Mouse (Mus musculus) cerebellum, postnatal 36 days (tissue): ENCODE data around the gene Tmem123.

ENCODE experiments used
- DNase-seq, 2 experiments: peaks; one replicate each; pipeline ENCODE4 v3.0.0; 2021 to 2022; ENCODE audit warnings: mixed read lengths in 2 of 2

Gene Tmem123

DNA sequence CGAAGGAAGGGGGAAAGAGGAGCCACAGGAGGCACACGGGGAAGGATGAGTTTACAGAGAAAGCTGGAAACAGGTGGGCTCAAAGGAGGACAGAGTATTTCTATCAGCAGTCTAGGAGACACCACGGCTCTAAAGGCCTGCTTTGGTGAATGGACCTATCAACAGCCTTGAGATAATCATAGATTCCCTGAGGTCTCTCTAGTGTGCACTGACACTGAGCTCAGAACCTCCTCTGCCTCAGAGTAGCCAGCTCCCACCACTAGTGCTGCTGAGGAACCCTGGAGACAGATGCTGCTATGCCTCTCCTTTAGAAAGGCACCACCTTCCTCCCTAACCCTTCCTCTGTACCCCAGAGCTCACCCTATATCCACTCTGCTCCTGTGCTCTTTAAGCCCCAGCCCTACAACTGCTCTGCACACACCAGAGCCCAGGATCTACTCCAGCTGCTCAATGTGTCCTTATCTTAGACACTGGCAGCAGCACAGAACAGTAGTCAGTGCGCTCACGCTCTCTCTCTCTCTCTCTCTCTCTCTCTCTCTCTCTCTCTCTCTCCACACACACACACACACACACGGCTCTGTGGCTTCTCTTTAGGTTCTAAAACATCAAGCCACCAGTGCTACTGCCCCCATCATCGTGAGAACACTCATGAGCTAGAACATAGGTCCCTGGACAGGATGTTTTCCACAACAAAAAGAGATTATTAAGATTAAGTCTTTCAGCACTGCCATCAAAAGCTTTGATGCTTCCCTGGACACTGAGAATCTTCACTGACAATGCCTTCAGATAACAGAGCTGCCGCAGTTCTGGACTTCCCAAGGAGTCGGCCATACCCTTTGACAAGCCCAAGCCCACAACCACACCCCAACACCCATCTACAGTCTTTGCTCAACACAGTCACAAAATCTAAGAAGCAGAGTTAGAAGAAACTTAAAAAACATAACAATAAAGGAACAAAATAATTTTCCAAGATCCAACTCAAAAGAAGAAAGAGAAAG, 66.0 kb downstream of the Tmem123 start:
- no peak for DNase-seq

DNA sequence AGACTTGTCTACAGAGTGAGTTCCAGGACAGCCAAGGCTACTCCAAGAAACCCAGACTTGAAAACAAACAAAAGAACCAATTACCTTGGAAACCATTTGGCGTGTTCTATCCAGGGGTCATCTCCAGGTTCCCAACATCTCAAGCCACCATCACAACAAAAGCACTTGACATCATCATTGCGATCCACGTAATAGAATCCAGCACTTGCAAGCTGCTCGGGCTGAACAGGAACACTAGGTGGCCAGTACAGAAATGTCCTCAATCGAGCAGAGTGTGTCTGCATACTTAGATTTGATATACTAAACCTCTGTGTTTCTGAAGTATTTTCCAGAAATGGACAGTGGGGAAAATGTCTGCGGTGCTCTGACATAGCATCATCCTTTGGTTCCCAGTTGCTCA, 69.6 kb downstream of the Tmem123 start:
- no peak for DNase-seq

DNA sequence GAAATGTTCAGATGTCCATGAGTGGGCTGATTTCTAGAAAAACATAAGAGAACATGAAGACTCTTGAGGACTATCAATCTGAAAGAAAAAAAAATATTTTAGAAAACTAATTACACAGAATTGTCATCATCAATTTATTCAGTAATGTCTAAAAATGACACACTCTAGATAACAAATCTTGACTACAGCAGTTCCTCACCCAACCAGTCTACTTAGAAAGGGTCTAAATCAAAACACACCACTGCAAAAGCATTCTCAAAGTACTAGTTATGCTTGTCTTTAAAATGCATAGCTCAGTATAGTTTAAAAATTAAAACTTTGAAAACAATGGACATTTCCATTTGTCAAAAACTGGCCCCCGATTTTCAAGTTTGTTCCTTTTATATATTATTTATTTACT, 71.5 kb downstream of the Tmem123 start:
- no peak for DNase-seq

DNA sequence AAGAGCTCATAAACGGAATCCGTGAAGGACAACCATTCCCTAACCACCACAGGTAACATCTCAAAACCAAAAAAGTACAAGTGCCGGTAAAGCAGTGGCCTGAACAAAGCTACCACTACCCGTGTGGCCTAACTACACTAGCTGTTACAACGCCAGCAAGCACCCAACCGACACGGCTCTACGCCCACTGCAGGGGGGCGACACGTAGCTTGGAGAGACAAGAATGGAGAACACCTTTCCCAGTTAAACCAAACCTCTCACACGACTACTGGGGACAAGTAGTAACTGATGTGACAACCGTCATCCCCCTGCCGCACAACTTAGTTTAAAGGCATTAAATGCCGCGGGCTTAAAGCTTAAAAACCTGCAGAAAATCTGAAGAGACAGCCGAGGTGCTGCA, 72.5 kb downstream of the Tmem123 start:
- peak; percentile 54 to 59 for DNase-seq

DNA sequence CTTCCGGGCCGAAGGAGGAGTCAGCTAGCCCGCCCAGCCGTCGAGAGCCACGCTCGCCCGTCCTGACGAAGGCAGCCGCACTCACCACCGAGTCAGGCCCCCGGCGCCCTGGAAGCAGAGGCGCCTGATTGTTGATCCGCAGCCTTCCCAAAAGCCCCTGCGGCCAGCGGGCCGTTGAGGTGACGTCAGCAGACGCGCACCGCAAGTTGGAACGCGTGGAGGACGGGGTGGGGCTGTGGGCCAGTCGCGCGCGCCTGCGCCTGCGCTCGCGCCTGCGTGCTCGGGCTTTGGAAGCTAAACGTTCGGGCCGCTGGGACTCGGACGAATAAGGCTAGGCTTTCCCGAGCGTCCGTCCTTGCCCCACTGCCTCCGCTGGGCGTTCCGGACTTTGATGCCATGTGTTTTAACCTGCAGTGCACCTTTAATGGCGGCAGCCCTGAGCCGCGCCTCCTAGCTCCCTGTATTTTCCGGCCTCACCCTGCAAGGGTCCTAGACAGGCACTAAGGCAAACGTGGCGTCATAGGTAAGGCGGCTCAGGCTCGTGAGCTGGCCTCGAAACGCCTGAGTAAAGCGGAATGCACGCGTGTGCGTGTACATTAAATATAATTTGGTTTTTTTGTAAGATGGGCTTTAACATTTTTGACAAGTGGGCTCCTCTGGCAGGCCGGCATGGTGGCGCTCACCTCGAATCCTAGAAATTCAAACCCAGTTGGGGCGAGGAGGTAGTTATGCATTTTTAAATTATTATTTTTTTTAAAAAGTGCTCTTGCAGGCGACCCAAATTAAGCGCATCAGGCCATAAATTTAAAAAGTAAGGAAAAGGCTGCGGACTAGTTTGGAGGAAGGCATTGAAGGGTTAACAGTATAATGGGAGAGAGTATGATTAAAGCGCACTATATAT, 73.3 kb downstream of the Tmem123 start, which contains the start of gene Birc2:
Gene Birc2, minus strand, starts transcription at position 160 of the 901 bp plus-strand sequence.
- peak; percentile 96 for DNase-seq

DNA sequence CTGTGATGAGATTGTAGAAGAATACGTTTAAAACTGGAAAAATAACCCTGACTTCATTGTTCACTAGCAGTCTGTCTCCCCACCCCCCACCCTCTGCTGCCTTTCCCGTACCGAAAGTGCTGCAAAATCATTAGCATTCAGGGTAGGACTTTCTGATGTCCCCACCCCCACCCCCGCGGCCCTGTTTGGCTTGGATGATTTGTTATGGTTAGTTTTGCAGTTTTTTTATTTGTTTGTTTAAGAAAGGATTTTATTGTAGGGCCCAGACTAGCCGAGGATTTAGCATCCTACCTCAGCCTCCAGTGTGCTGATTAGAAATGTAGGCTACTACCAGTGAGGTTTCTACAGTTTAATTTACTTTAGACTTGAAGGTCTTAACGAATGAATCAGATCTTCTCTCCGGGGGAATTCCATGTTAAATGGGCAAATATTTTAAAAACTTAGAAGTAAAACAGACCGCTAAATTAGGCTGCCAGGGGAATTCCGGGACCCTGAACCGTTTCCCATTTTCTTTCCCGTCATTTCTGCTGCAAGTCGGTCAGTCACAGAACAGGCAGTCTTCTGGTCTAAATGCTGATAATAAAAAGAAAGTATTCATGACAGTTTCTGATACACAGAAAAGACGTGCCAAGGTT, 74.1 kb downstream of the Tmem123 start:
- peak in 1 of 2 experiments; percentile 17 for DNase-seq

DNA sequence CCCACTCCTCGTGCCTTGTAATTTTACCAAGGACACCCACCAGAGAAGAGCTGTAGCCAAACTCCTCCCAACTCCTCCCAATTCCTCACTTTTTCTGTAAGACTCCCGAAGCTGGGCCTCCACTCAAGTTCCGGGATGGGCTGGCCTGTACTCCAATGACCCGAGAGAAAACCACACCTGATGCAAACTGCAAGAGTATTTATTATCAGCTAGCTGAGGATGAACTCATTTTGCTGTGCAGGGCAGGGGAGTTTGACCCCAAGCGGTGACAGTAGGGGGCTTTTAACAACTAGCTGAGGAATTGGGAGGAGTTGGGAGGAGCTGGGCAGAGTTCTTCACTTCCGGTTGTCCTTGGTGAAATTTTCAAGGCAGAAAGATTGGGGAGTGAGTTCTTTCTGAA, 77.4 kb downstream of the Tmem123 start:
- no peak for DNase-seq
